Mouse (Mus musculus): ENCODE data around the gene Slc31a2. TPM values are rescaled to one million over a fixed set of nuclear protein-coding genes. Genes with fewer than 3 reads are reported as not detected.

The Slc31a2 gene
- total and polyA plus RNA-seq, 3 experiments: 0.08 to 0.25 TPM; not detected in 1

DNA sequence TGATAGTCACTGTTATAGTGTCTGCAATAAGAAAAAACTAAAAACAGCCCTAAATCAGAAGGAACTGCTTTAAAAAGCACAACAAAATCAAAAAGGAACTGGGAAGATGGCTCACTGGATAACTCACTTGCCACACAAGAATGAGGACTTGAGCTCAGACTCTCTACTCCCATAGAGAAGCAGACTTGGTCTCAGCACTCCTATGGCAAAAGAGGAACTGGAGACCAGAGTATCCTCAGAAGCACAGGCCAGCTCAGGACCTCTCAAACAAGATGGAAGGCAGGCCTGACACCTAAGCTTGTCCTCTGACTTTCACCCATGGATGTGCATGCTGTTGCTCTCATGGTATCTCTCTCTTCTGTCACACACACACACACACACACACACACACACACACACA lies 46.0 kb downstream of the Slc31a2 start:
- Histone ChIP-seq H3K9me3 (replicated peaks; ENCODE audit: insufficient read depth, low read length) (no peaks in the 10 kb centered on the region), H3K79me2 (ENCODE audit: control insufficient read depth, insufficient read depth, low read length, poor library complexity) (no peaks in the 10 kb centered on the region), H3K27ac (ENCODE audit: control insufficient read depth, low read depth, low read length) (no peak overlapping the region), H3K4me1 (ENCODE audit: control insufficient read depth in 1 of 2, insufficient read depth in 2 of 2, low read length in 2 of 2) (no peaks in the 10 kb centered on the region), H3K9ac (ENCODE audit: control insufficient read depth, low read depth, low read length, poor library complexity, severe bottlenecking) (no peak overlapping the region), H3K4me3 (ENCODE audit: control insufficient read depth in 1 of 2, insufficient read depth in 1 of 2, low read depth in 2 of 2, low read length in 2 of 2) (no peak overlapping the region), H3K27me3 (ENCODE audit: control insufficient read depth in 1 of 2, insufficient read depth in 2 of 2, low read length in 2 of 2) (no peaks in the 10 kb centered on the region), H3K36me3 (ENCODE audit: control insufficient read depth in 1 of 2, insufficient read depth in 2 of 2, low read length in 2 of 2) (peaks cover 0 to 15% of the 10 kb centered on the region in 2 experiments; a peak in 2 of 4 replicates)
- peak; percentile 20 for DNase-seq (ENCODE audit: low read depth, low spot score)
- TF ChIP-seq ZNF384 (IDR thresholded peaks at IDR 0.05; ENCODE audit: low read depth, low read length) (no peak), MYC (IDR thresholded peaks at IDR 0.05; ENCODE audit: low read depth, low read length) (no peak), MAFK (IDR thresholded peaks at IDR 0.05; ENCODE audit: borderline replicate concordance, low read depth, low read length) (no peak), POLR2AphosphoS2 (IDR thresholded peaks at IDR 0.05; ENCODE audit: low read length) (no peak), CHD1 (IDR thresholded peaks at IDR 0.05; ENCODE audit: low read depth, low read length) (no peak), SIN3A (IDR thresholded peaks at IDR 0.05; ENCODE audit: low read length) (no peak), USF2 (IDR thresholded peaks at IDR 0.05; ENCODE audit: borderline replicate concordance in 1 of 2, insufficient read depth in 1 of 2, low read depth in 1 of 2, low read length in 2 of 2) (no peak), TCF12 (IDR thresholded peaks at IDR 0.05; ENCODE audit: low read depth, low read length) (no peak), EP300 (IDR thresholded peaks at IDR 0.05; ENCODE audit: low read depth in 1 of 2, low read length in 2 of 2) (no peak), ETS1 (IDR thresholded peaks at IDR 0.05; ENCODE audit: low read depth, low read length) (no peak), POLR2A (IDR thresholded peaks at IDR 0.05; ENCODE audit: control insufficient read depth in 1 of 2, insufficient read depth in 1 of 2, low read depth in 1 of 2, low read length in 2 of 2, poor library complexity in 1 of 2) (no peak), SMC3 (IDR thresholded peaks at IDR 0.05; ENCODE audit: low read depth, low read length) (no peak), GATA1 (IDR thresholded peaks at IDR 0.05; ENCODE audit: low read depth, low read length) (no peak), POLR2AphosphoS5 (IDR thresholded peaks at IDR 0.05; ENCODE audit: borderline replicate concordance, low read depth, low read length) (no peak), NELFE (IDR thresholded peaks at IDR 0.05; ENCODE audit: low read depth, low read length) (no peak), MAZ (IDR thresholded peaks at IDR 0.05; ENCODE audit: low read depth, low read length) (no peak), CHD2 (IDR thresholded peaks at IDR 0.05; ENCODE audit: low read length) (no peak)

DNA sequence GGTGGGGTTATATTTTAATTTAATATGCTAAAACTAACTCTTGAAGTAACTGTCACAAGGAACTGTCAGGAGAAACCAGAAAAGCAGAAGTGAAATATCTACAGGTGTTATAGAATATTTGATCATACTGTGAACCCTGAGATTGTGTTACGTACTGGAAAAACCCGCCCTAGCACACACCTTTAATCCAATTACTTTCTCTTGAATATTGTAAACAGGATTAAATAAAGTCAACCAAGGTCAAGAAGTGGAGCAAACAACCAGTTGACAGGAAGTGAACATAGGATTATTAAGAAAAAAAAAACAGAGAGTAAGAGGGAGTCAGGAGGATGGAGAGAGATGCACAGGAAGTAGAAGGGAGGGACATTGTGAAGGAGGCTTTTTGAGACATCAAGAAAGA lies 50.5 kb downstream of the Slc31a2 start:
- no peak for TF ChIP-seq MAX (IDR thresholded peaks at IDR 0.05; ENCODE audit: low read length)
- TF ChIP-seq POLR2AphosphoS5 (IDR thresholded peaks at IDR 0.05; ENCODE audit: borderline replicate concordance, low read depth, low read length): no peak
- no peak for TF ChIP-seq USF1 (IDR thresholded peaks at IDR 0.05; ENCODE audit: low read depth, low read length)
- TF ChIP-seq MXI1 (IDR thresholded peaks at IDR 0.05; ENCODE audit: low read depth, low read length): no peak
- no peak for TF ChIP-seq ETS1 (IDR thresholded peaks at IDR 0.05; ENCODE audit: low read depth, low read length)
- no peak for TF ChIP-seq TAL1 (IDR thresholded peaks at IDR 0.05; ENCODE audit: low read length)
- no peak for TF ChIP-seq ZC3H11A (IDR thresholded peaks at IDR 0.05; ENCODE audit: low read depth, low read length)
- TF ChIP-seq TBP (IDR thresholded peaks at IDR 0.05; ENCODE audit: low read depth, low read length): no peak
- TF ChIP-seq POLR2A (IDR thresholded peaks at IDR 0.05; ENCODE audit: control insufficient read depth in 1 of 2, insufficient read depth in 1 of 2, low read depth in 1 of 2, low read length in 2 of 2, poor library complexity in 1 of 2): no peak
- H3K36me3 ChIP-seq (ENCODE audit: control insufficient read depth in 1 of 2, insufficient read depth in 2 of 2, low read length in 2 of 2): peaks cover 2 to 16% of the 10 kb centered on the region in 2 experiments
- H3K79me2 ChIP-seq (ENCODE audit: control insufficient read depth, insufficient read depth, low read length, poor library complexity): no peaks in the 10 kb centered on the region
- no peaks in the 10 kb centered on the region for H3K4me1 ChIP-seq (ENCODE audit: control insufficient read depth in 1 of 2, insufficient read depth in 2 of 2, low read length in 2 of 2)
- DNase-seq (ENCODE audit: low read depth, low spot score): no peak
- no peak overlapping the region for H3K9ac ChIP-seq (ENCODE audit: control insufficient read depth, low read depth, low read length, poor library complexity, severe bottlenecking)
- H3K9me3 ChIP-seq (replicated peaks; ENCODE audit: insufficient read depth, low read length): no peaks in the 10 kb centered on the region
- H3K4me3 ChIP-seq (ENCODE audit: control insufficient read depth in 1 of 2, insufficient read depth in 1 of 2, low read depth in 2 of 2, low read length in 2 of 2): no peak overlapping the region
- no peak overlapping the region for H3K27ac ChIP-seq (ENCODE audit: control insufficient read depth, low read depth, low read length)
- H3K27me3 ChIP-seq (ENCODE audit: control insufficient read depth in 1 of 2, insufficient read depth in 2 of 2, low read length in 2 of 2): no peaks in the 10 kb centered on the region
